Mouse (Mus musculus): ENCODE measurements around the gene Smg1. TPM values are rescaled to one million over a fixed set of nuclear protein-coding genes. Genes with fewer than 3 reads are reported as not detected.
A peak's percentile ranks its signal among the peaks of the same experiment; 100 is the strongest.

Gene Smg1
- total and polyA plus RNA-seq, 2 experiments from 2014 or later: 16.0 to 44.1 TPM

GRCm38 (mm10) chr7:118111128-118111527 lies 132.3 kb downstream of the Smg1 start:
- H3K4me1 ChIP-seq (ENCODE audit: insufficient read depth, low read length): peaks cover 13% of the 10 kb centered on the region; the same call in 1 of the 2 replicates
- no peaks in the 10 kb centered on the region for H3K27me3 ChIP-seq (ENCODE audit: insufficient read depth, low read length)
- no peak overlapping the region for H3K4me3 ChIP-seq (ENCODE audit: low read depth, low read length)
- 0 out of 2 replicates have a peak overlapping the region, but pooled peaks have one; percentile 19 for H3K9ac ChIP-seq (replicated peaks; ENCODE audit: low read length, poor library complexity, severe bottlenecking)
- TF ChIP-seq CTCF (IDR thresholded peaks at IDR 0.05): no peak
- H3K9me3 ChIP-seq (ENCODE audit: low read length): no peaks in the 10 kb centered on the region
- peaks cover 36% of the 10 kb centered on the region for H3K36me3 ChIP-seq (ENCODE audit: insufficient read depth, low read length)
- ATAC-seq (ENCODE audit: low FRiP score) (no peak), DNase-seq (ENCODE audit: low spot score) (no peak)
- WGBS: 73% methylated on average over 3 of the region's 3 CpGs
- H3K4me2 ChIP-seq (ENCODE audit: low read depth, low read length, poor library complexity, severe bottlenecking): no peak overlapping the region
- H3K27ac ChIP-seq (ENCODE audit: low read depth, low read length): no peak overlapping the region

GRCm38 (mm10) chr7:118107671-118108070 lies 135.8 kb downstream of the Smg1 start:
- Histone ChIP-seq H3K27ac (ENCODE audit: low read depth, low read length) (no peak overlapping the region), H3K4me1 (ENCODE audit: insufficient read depth, low read length) (0 out of 2 replicates have a peak, but pooled peaks cover 9% of the 10 kb centered on the region), H3K36me3 (ENCODE audit: insufficient read depth, low read length) (peaks cover 32% of the 10 kb centered on the region), H3K4me3 (ENCODE audit: low read depth, low read length) (no peak overlapping the region), H3K9me3 (ENCODE audit: low read length) (no peaks in the 10 kb centered on the region), H3K27me3 (ENCODE audit: insufficient read depth, low read length) (no peaks in the 10 kb centered on the region), H3K4me2 (ENCODE audit: low read depth, low read length, poor library complexity, severe bottlenecking) (no peak overlapping the region), H3K9ac (replicated peaks; ENCODE audit: low read length, poor library complexity, severe bottlenecking) (no peak overlapping the region)
- no peak for TF ChIP-seq CTCF (IDR thresholded peaks at IDR 0.05)
- ATAC-seq (ENCODE audit: low FRiP score): no peak
- DNase-seq (ENCODE audit: low spot score): no peak
- WGBS: 50% methylated on average over 1 of the region's 1 CpGs

GRCm38 (mm10) chr7:118104458-118105052 lies 138.9 kb downstream of the Smg1 start:
- peak; percentile 26 for DNase-seq (ENCODE audit: low spot score)
- H3K9me3 ChIP-seq (ENCODE audit: low read length): no peaks in the 10 kb centered on the region
- ATAC-seq (ENCODE audit: low FRiP score): no peak
- peaks cover 30% of the 10 kb centered on the region for H3K36me3 ChIP-seq (ENCODE audit: insufficient read depth, low read length)
- H3K27ac ChIP-seq (ENCODE audit: low read depth, low read length): no peak overlapping the region
- H3K4me2 ChIP-seq (ENCODE audit: low read depth, low read length, poor library complexity, severe bottlenecking): no peak overlapping the region
- H3K4me1 ChIP-seq (ENCODE audit: insufficient read depth, low read length): no peaks in the 10 kb centered on the region
- H3K9ac ChIP-seq (replicated peaks; ENCODE audit: low read length, poor library complexity, severe bottlenecking): no peak overlapping the region
- H3K4me3 ChIP-seq (ENCODE audit: low read depth, low read length): no peak overlapping the region
- H3K27me3 ChIP-seq (ENCODE audit: insufficient read depth, low read length): no peaks in the 10 kb centered on the region
- no peak for TF ChIP-seq CTCF (IDR thresholded peaks at IDR 0.05)
- WGBS: 84% methylated on average over 5 of the region's 5 CpGs

GRCm38 (mm10) chr7:118103462-118104379 lies 139.7 kb downstream of the Smg1 start:
- Histone ChIP-seq H3K9ac (replicated peaks; ENCODE audit: low read length, poor library complexity, severe bottlenecking) (0 out of 2 replicates have a peak overlapping the region, but pooled peaks have one; percentile 1), H3K27me3 (ENCODE audit: insufficient read depth, low read length) (no peaks in the 10 kb centered on the region), H3K9me3 (ENCODE audit: low read length) (no peaks in the 10 kb centered on the region), H3K4me3 (ENCODE audit: low read depth, low read length) (no peak overlapping the region), H3K36me3 (ENCODE audit: insufficient read depth, low read length) (peaks cover 23% of the 10 kb centered on the region), H3K4me1 (ENCODE audit: insufficient read depth, low read length) (no peaks in the 10 kb centered on the region), H3K4me2 (ENCODE audit: low read depth, low read length, poor library complexity, severe bottlenecking) (no peak overlapping the region), H3K27ac (ENCODE audit: low read depth, low read length) (no peak overlapping the region)
- DNase-seq (ENCODE audit: low spot score) (no peak), ATAC-seq (ENCODE audit: low FRiP score) (no peak)
- WGBS: 49% methylated on average over 5 of the region's 5 CpGs
- TF ChIP-seq CTCF (IDR thresholded peaks at IDR 0.05): no peak

GRCm38 (mm10) chr7:118102678-118103461 lies 140.6 kb downstream of the Smg1 start:
- H3K36me3 ChIP-seq (ENCODE audit: insufficient read depth, low read length): peaks cover 15% of the 10 kb centered on the region
- H3K4me2 ChIP-seq (ENCODE audit: low read depth, low read length, poor library complexity, severe bottlenecking): no peak overlapping the region
- ATAC-seq (ENCODE audit: low FRiP score): peak; percentile 21; the same call in 1 of the 2 replicates
- no peak overlapping the region for H3K4me3 ChIP-seq (ENCODE audit: low read depth, low read length)
- H3K4me1 ChIP-seq (ENCODE audit: insufficient read depth, low read length): no peaks in the 10 kb centered on the region
- DNase-seq (ENCODE audit: low spot score): no peak
- H3K9ac ChIP-seq (replicated peaks; ENCODE audit: low read length, poor library complexity, severe bottlenecking): 0 out of 2 replicates have a peak overlapping the region, but pooled peaks have one; percentile 1
- no peak for TF ChIP-seq CTCF (IDR thresholded peaks at IDR 0.05)
- H3K9me3 ChIP-seq (ENCODE audit: low read length): no peaks in the 10 kb centered on the region
- H3K27me3 ChIP-seq (ENCODE audit: insufficient read depth, low read length): no peaks in the 10 kb centered on the region
- WGBS: 43% methylated on average over 4 of the region's 4 CpGs
- no peak overlapping the region for H3K27ac ChIP-seq (ENCODE audit: low read depth, low read length)
